Mouse (Mus musculus): ENCODE data around the gene Rnf208. TPM values are rescaled to one million over a fixed set of nuclear protein-coding genes. Genes with fewer than 3 reads are reported as not detected.

Gene Rnf208
- polyA plus RNA-seq, 1 experiment, result 49.1 TPM

DNA sequence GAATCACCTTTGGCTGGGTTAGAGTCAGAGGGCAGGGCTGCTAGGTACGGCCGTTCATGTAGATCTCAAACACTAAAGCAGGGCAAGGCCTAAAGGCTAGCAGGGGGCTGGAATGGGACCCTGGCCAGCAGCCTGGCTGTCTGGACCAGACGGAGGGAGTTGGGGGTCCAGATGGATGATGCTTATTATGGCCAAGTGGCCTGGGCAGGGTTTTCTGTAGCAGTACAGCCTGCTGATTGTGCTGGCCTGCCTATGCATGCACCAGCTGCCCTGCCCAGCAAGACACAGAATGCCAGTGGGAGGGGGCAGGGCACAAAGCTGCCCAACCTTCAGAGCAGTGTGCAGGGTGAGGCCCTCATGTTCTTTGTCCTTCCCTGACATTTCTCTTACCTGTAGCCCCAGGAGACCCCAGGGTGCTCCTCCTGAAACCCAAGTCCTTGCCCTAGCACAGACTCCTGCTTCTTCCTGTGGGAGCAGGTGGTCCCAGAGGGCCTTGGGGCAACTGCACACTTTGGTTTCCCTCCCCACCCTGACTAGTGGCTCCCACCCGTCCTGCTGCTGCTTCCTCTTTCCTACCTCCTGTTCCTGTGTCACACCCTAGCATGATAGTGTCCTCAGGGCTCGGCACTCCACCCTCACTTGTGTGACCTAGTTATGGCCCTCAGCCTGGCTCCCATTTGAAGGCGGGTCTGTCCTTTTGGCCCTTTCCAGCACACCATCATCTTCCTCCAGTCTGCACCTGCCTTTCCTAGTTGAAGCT, 24.0 kb downstream of the Rnf208 start:
- Histone ChIP-seq H3K27me3 (replicated peaks; ENCODE audit: control insufficient read depth, insufficient read depth, low read length) (no peaks in the 10 kb centered on the region), H3K4me1 (ENCODE audit: control insufficient read depth, insufficient read depth, low read length) (peaks cover 21% of the 10 kb centered on the region), H3K36me3 (ENCODE audit: control insufficient read depth, insufficient read depth, low read length) (no peaks in the 10 kb centered on the region), H3K4me3 (ENCODE audit: insufficient read depth, low read depth, low read length) (peak overlapping the region; percentile 58), H3K27ac (ENCODE audit: insufficient read depth, low read depth, low read length) (peak overlapping the region; percentile 95)
- no peak for TF ChIP-seq POLR2A (IDR thresholded peaks at IDR 0.05; ENCODE audit: low read depth, low read length)
- TF ChIP-seq CTCF (conservative IDR thresholded peaks at IDR 0.05; ENCODE audit: insufficient read depth, insufficient read length, low read depth, low read length), result no peak
- WGBS, result 34% methylated on average over 6 of the region's 6 CpGs
- DNase-seq, result peak; percentile 66

DNA sequence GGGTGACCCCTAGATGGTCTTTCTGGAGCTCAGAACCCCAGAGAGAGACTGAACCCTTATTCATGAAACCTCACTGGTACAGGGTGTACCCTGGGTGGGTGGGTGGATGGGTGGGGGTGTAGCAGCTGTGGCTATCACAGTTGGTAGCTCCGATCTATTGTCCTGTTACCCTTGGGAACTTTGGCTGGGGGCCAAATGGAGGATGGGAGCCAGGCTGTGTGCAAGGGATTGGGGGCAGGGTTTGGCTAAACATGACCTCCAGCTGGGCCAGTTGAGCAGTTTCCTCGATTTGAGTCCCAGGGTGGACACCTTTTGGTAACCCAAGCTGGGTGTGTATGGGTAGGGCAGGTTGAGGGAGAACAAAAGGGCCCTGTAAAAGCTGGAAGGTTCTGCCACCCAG, 24.7 kb downstream of the Rnf208 start:
- Histone ChIP-seq H3K4me3 (ENCODE audit: insufficient read depth, low read depth, low read length) (peak overlapping the region; percentile 58), H3K27me3 (replicated peaks; ENCODE audit: control insufficient read depth, insufficient read depth, low read length) (no peaks in the 10 kb centered on the region), H3K36me3 (ENCODE audit: control insufficient read depth, insufficient read depth, low read length) (no peaks in the 10 kb centered on the region), H3K4me1 (ENCODE audit: control insufficient read depth, insufficient read depth, low read length) (peaks cover 26% of the 10 kb centered on the region), H3K27ac (ENCODE audit: insufficient read depth, low read depth, low read length) (peak overlapping the region; percentile 95)
- peak; percentile 86 for DNase-seq
- 9% methylated on average over 2 of the region's 2 CpGs for WGBS
- TF ChIP-seq POLR2A (IDR thresholded peaks at IDR 0.05; ENCODE audit: low read depth, low read length) (no peak), CTCF (conservative IDR thresholded peaks at IDR 0.05; ENCODE audit: insufficient read depth, insufficient read length, low read depth, low read length) (no peak)

DNA sequence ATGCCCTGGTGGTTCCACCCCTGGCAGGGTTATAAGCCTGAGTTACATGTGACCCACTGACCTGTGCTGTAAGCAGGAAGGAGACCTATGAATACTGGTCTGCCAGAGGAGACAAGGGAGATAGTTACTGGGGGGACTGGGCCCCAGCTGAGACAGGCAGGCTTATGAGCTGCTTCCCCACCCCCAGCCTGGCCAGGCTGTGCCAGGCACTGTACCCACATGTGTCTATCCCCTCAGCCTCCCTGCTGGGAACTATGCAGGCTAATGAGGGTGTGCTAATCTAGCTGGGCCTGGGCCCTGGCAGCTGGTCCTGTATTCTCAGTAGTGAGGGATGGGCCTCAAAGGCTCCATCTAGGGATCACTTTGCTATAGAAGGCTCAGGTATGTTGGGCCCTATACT, 25.2 kb downstream of the Rnf208 start:
- no peaks in the 10 kb centered on the region for H3K36me3 ChIP-seq (ENCODE audit: control insufficient read depth, insufficient read depth, low read length)
- no peak for DNase-seq
- peaks cover 24% of the 10 kb centered on the region for H3K4me1 ChIP-seq (ENCODE audit: control insufficient read depth, insufficient read depth, low read length)
- H3K27ac ChIP-seq (ENCODE audit: insufficient read depth, low read depth, low read length), result peak overlapping the region; percentile 36
- TF ChIP-seq CTCF (conservative IDR thresholded peaks at IDR 0.05; ENCODE audit: insufficient read depth, insufficient read length, low read depth, low read length), result no peak
- no peak for TF ChIP-seq POLR2A (IDR thresholded peaks at IDR 0.05; ENCODE audit: low read depth, low read length)
- H3K4me3 ChIP-seq (ENCODE audit: insufficient read depth, low read depth, low read length), result no peak overlapping the region
- no peaks in the 10 kb centered on the region for H3K27me3 ChIP-seq (replicated peaks; ENCODE audit: control insufficient read depth, insufficient read depth, low read length)

DNA sequence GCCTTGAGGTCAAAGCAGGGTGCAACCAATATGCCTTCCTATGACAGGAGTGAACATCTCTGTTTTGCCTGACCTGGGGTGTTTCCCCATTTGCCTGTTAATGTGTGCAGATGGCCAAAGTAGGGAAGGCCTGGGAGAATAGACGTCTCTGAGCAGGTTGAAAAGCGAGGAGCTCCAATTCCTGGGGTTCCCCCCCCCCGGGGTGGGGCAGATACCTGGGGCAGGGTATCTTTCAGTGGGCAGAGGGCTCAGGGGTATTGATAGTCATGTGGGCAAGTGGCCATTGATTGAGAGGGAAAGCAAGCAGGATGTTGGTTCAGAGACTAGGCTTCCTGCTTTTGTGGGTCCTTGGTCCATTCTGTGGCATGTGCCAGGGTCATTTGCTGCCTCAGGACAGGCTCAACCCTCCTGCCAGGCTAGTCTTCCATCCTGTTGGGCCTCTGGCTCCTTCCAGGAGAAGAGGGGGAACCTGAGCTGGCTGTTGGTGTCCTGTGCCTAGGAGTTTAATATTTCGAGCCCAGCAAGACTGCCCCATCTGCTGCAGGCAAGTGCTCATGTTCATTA, 25.8 kb downstream of the Rnf208 start:
- no peak for TF ChIP-seq CTCF (conservative IDR thresholded peaks at IDR 0.05; ENCODE audit: insufficient read depth, insufficient read length, low read depth, low read length)
- TF ChIP-seq POLR2A (IDR thresholded peaks at IDR 0.05; ENCODE audit: low read depth, low read length), result no peak
- H3K27ac ChIP-seq (ENCODE audit: insufficient read depth, low read depth, low read length), result no peak overlapping the region
- no peak for DNase-seq
- no peak overlapping the region for H3K4me3 ChIP-seq (ENCODE audit: insufficient read depth, low read depth, low read length)
- no peaks in the 10 kb centered on the region for H3K27me3 ChIP-seq (replicated peaks; ENCODE audit: control insufficient read depth, insufficient read depth, low read length)
- H3K4me1 ChIP-seq (ENCODE audit: control insufficient read depth, insufficient read depth, low read length), result peaks cover 25% of the 10 kb centered on the region
- 68% methylated on average over 4 of the region's 4 CpGs for WGBS
- H3K36me3 ChIP-seq (ENCODE audit: control insufficient read depth, insufficient read depth, low read length), result no peaks in the 10 kb centered on the region

DNA sequence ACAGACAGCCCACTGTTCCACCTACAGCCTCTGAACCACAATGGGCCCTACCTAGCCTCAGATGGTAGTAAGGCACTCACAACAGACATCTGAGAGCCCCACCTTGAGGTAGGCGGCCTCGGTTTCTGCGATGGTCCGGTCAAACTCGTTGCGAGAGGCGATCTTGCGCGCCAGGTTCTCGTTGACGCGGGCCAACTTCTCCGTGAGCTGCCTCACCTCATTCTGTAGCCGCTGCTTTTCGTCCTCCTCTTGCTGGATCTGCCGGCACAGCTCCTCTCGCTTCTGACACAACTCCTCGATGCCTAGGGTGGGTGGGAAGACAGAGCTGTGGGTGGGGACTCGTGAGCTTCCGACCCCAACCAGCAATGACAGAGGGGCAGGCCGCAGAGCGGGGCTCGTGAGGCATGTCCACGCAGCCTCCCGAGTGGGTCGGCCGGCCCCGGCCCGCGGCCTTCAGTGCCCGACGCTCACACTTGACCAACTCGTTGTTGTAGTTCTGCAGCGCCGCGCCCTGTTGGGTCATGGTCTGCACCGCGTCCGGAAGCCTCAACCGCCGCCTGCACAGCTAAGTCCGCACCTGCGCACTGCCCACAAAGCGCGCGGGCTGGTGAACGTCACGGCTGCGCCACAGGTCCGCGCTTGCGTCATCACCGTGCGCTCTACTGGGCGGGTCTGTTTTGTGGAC, 29.9 kb downstream of the Rnf208 start, which contains the start of the genes Ssna1 and Anapc2:
Gene Ssna1, minus strand, starts transcription at position 612 of the 685 bp plus-strand sequence.
Gene Anapc2, plus strand, starts transcription at position 652 of the 685 bp plus-strand sequence.
- Histone ChIP-seq H3K27ac (ENCODE audit: insufficient read depth, low read depth, low read length) (peak within 1 kb of the TSS; percentile 46), H3K36me3 (ENCODE audit: control insufficient read depth, insufficient read depth, low read length) (no peaks in the 10 kb centered on the region; the same call in 1 of the 2 replicates), H3K4me1 (ENCODE audit: control insufficient read depth, insufficient read depth, low read length) (peaks cover 21% of the 10 kb centered on the region), H3K4me3 (ENCODE audit: insufficient read depth, low read depth, low read length) (peak within 1 kb of the TSS; percentile 85), H3K27me3 (replicated peaks; ENCODE audit: control insufficient read depth, insufficient read depth, low read length) (no peaks in the 10 kb centered on the region)
- DNase-seq, result peak; percentile 99
- 1% methylated on average over 55 of the region's 55 CpGs for WGBS
- TF ChIP-seq CTCF (conservative IDR thresholded peaks at IDR 0.05; ENCODE audit: insufficient read depth, insufficient read length, low read depth, low read length) (peak; percentile 52; the same call in 1 of the 2 replicates), POLR2A (IDR thresholded peaks at IDR 0.05; ENCODE audit: low read depth, low read length) (peak; percentile 86)

DNA sequence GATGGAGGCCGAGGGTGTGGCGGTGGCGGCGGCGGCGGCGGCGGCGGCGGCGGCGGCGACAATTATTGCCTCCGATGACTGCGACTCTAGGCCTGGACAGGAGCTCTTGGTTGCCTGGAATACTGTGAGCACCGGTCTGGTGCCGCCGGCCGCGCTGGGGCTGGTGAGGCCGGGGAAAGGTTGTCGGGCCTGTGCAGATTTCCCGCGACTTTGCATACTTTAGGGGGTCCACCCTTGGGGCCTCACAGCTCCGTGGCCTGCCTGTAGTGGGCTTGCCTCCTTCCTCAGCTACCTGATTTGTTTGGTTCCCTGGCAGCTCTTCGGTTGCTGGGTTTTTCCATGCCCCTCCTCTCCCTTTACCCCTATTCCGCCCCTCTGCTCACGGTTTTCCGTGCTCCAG, 30.5 kb downstream of the Rnf208 start:
- under 1% methylated on average over 29 of the region's 29 CpGs for WGBS
- Histone ChIP-seq H3K4me3 (ENCODE audit: insufficient read depth, low read depth, low read length) (peak overlapping the region; percentile 85), H3K27me3 (replicated peaks; ENCODE audit: control insufficient read depth, insufficient read depth, low read length) (no peaks in the 10 kb centered on the region), H3K36me3 (ENCODE audit: control insufficient read depth, insufficient read depth, low read length) (no peaks in the 10 kb centered on the region; the same call in 1 of the 2 replicates), H3K27ac (ENCODE audit: insufficient read depth, low read depth, low read length) (no peak overlapping the region), H3K4me1 (ENCODE audit: control insufficient read depth, insufficient read depth, low read length) (peaks cover 15% of the 10 kb centered on the region; the same call in 1 of the 2 replicates)
- no peak for TF ChIP-seq CTCF (conservative IDR thresholded peaks at IDR 0.05; ENCODE audit: insufficient read depth, insufficient read length, low read depth, low read length)
- no peak for DNase-seq

DNA sequence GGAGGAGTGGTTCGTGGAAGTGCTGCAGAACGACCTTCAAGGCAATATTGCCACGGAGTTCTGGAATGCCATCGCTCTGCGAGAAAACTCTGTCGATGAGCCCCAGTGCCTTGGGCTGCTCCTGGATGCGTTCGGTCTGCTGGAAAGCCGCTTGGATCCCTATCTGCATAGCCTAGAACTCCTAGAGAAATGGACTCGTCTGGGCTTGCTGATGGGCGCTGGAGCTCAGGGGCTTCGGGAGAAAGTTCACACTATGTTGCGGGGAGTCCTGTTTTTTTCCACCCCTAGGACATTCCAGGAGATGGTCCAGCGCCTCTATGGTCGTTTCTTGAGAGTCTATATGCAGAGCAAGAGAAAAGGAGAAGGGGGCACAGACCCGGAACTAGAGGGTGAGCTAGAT, 31.0 kb downstream of the Rnf208 start:
- H3K4me1 ChIP-seq (ENCODE audit: control insufficient read depth, insufficient read depth, low read length), result peaks cover 10% of the 10 kb centered on the region; the same call in 1 of the 2 replicates
- peak overlapping the region; percentile 85 for H3K4me3 ChIP-seq (ENCODE audit: insufficient read depth, low read depth, low read length)
- H3K27ac ChIP-seq (ENCODE audit: insufficient read depth, low read depth, low read length), result no peak overlapping the region
- 26% methylated on average over 16 of the region's 16 CpGs for WGBS
- H3K27me3 ChIP-seq (replicated peaks; ENCODE audit: control insufficient read depth, insufficient read depth, low read length), result no peaks in the 10 kb centered on the region
- no peaks in the 10 kb centered on the region; the same call in 1 of the 2 replicates for H3K36me3 ChIP-seq (ENCODE audit: control insufficient read depth, insufficient read depth, low read length)
- DNase-seq, result no peak
- TF ChIP-seq POLR2A (IDR thresholded peaks at IDR 0.05; ENCODE audit: low read depth, low read length) (no peak), CTCF (conservative IDR thresholded peaks at IDR 0.05; ENCODE audit: insufficient read depth, insufficient read length, low read depth, low read length) (no peak)

Data from kidney, adult 2 months (tissue).